Mouse (Mus musculus): ENCODE results near the gene Drosha. TPM values are rescaled to one million over a fixed set of nuclear protein-coding genes. Genes with fewer than 3 reads are reported as not detected.

The Drosha gene
- polyA plus RNA-seq, 1 experiment from 2014 or later, result 42.2 TPM

DNA sequence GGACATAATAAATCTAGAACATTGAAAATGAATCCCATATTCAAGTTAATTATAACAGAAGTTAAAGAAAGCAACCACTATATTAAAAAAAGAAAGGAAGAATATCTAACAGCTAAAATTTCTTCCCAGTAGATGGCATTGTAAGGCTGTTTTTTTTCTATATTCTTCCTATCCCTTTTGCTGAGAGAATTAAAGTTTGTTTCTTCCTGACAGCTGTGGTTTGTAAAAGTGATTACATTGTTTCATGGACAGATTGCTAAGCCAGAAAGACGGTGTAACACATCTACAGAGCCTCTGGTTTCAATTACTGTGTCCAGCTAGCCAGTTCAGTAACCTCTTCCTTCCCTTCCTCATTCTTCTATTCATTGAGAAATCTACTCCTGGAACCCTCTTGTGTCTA, 39.1 kb downstream of the Drosha start:
- no peak overlapping the region for H3K27ac ChIP-seq (ENCODE audit: low read depth)
- H3K4me3 ChIP-seq (ENCODE audit: low read depth, low read length), result no peak overlapping the region
- H3K36me3 ChIP-seq (ENCODE audit: control insufficient read depth, insufficient read depth, low read length), result peaks cover 82% of the 10 kb centered on the region
- WGBS, result 30% methylated on average over 1 of the region's 1 CpGs
- H3K9ac ChIP-seq (ENCODE audit: low read length), result no peak overlapping the region
- no peak overlapping the region for H3K4me2 ChIP-seq (ENCODE audit: low read length)
- no peaks in the 10 kb centered on the region for H3K27me3 ChIP-seq (replicated peaks; ENCODE audit: control insufficient read depth, insufficient read depth, low read length)
- H3K4me1 ChIP-seq (replicated peaks; ENCODE audit: control insufficient read depth, insufficient read depth, low read length), result peaks cover 3% of the 10 kb centered on the region
- DNase-seq (ENCODE audit: low spot score), result no peak
- H3K9me3 ChIP-seq (ENCODE audit: control insufficient read depth, low read length), result no peaks in the 10 kb centered on the region
- ATAC-seq (replicated peaks; ENCODE audit: low FRiP score, low TSS enrichment, low read depth), result no peak

DNA sequence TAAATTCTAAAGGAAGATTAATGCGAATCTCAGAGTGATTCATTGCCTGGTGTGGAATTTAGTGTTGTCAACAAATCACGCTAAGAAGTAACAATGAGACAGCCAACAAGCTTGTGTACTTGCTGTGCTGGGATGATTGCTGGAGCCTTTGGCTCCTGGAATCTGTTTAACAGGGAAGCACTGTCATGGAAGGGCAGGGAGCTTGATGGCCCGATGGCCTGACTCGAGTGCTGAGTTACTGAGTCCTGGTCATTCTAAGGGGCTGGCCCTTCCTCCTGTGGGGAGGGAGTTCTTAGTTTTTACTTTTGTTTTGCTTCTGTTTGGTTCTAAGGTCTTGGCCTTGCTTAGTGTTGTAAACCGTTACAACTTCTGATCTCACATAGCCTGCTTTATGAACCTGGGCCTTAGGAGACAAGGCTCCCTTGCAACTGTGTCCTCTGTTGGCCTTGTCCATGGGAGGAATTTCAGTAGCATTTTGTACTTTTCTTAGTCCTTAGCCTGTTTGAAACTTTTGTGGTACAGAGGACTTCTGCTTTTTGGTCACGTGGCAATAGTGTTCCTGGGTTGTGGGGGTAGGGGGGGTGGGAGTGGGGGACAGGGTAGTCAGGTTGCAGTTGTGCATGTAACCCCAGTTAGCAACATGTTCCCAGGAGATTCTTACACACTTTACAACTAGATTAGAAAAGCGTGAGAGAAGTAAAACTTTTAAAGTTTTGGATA, 41.1 kb downstream of the Drosha start:
- Histone ChIP-seq H3K4me1 (replicated peaks; ENCODE audit: control insufficient read depth, insufficient read depth, low read length) (peaks cover 3% of the 10 kb centered on the region), H3K4me2 (ENCODE audit: low read length) (no peak overlapping the region), H3K9ac (ENCODE audit: low read length) (no peak overlapping the region), H3K27ac (ENCODE audit: low read depth) (no peak overlapping the region), H3K9me3 (ENCODE audit: control insufficient read depth, low read length) (no peaks in the 10 kb centered on the region), H3K27me3 (replicated peaks; ENCODE audit: control insufficient read depth, insufficient read depth, low read length) (no peaks in the 10 kb centered on the region), H3K4me3 (ENCODE audit: low read depth, low read length) (no peak overlapping the region), H3K36me3 (ENCODE audit: control insufficient read depth, insufficient read depth, low read length) (peaks cover 71% of the 10 kb centered on the region)
- ATAC-seq (replicated peaks; ENCODE audit: low FRiP score, low TSS enrichment, low read depth) (no peak), DNase-seq (ENCODE audit: low spot score) (no peak)
- 59% methylated on average over 7 of the region's 7 CpGs for WGBS

DNA sequence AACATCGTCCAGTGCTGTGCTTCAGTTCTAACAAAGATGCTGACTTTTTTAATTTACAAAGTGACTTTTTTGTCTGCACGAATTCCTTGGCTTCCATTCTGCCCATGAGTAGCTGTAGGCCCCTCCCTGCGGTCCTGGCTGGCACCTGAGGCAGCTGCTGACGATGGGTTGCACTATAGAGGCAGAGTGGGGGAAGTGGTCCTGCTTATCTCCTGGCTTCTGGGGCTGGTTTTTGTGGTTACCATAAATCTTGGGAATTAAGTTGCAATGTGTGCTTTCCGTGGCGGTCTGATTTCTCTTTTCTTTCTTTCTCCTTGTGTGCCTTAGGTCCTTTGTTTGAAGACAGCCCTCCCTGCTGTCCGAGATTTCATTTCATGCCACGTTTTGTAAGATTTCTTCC, 42.7 kb downstream of the Drosha start:
- Histone ChIP-seq H3K4me3 (ENCODE audit: low read depth, low read length) (no peak overlapping the region), H3K4me2 (ENCODE audit: low read length) (no peak overlapping the region), H3K27me3 (replicated peaks; ENCODE audit: control insufficient read depth, insufficient read depth, low read length) (no peaks in the 10 kb centered on the region), H3K9me3 (ENCODE audit: control insufficient read depth, low read length) (no peaks in the 10 kb centered on the region), H3K27ac (ENCODE audit: low read depth) (no peak overlapping the region), H3K36me3 (ENCODE audit: control insufficient read depth, insufficient read depth, low read length) (peaks cover 63% of the 10 kb centered on the region), H3K9ac (ENCODE audit: low read length) (no peak overlapping the region), H3K4me1 (replicated peaks; ENCODE audit: control insufficient read depth, insufficient read depth, low read length) (peaks cover 3% of the 10 kb centered on the region)
- no peak for ATAC-seq (replicated peaks; ENCODE audit: low FRiP score, low TSS enrichment, low read depth)
- DNase-seq (ENCODE audit: low spot score), result no peak
- WGBS, result 55% methylated on average over 8 of the region's 8 CpGs

DNA sequence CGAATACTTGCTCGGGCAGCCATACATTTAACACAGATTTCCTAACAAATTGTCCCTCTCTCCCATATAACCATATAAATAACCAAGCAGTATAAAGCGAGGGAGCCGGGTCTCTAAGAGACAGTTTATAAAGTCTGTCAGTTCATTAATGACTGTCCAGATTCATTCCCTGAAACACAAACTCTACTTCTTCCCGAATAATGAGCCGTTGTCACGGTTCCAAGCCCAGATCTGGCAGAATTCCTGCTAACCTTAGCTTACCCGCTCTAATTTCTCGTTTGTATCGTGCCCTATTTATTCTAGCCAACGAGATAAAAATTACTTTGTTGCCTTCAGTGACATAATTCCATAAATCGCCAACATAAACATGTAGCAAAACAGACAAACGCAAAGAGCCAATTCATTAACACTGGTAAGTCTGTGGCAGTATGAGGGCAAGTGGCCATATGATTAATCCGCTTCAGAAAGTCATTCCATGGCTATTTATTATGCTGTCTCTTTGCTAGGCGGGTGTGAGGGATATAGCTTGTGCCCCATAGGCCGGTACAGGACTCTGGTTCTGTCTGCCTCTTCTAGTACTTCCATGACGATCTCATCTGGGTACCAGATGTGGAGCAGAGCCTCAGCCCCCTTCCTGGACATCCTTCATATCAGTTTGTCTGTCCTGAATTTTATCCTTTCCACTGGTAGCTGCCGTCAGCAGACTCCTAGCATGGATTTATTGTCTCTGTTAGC, 51.0 kb downstream of the Drosha start:
- Histone ChIP-seq H3K27me3 (replicated peaks; ENCODE audit: control insufficient read depth, insufficient read depth, low read length) (no peaks in the 10 kb centered on the region), H3K4me3 (ENCODE audit: low read depth, low read length) (no peak overlapping the region), H3K9me3 (ENCODE audit: control insufficient read depth, low read length) (no peaks in the 10 kb centered on the region), H3K4me2 (ENCODE audit: low read length) (no peak overlapping the region), H3K27ac (ENCODE audit: low read depth) (no peak overlapping the region), H3K4me1 (replicated peaks; ENCODE audit: control insufficient read depth, insufficient read depth, low read length) (no peaks in the 10 kb centered on the region), H3K36me3 (ENCODE audit: control insufficient read depth, insufficient read depth, low read length) (peaks cover 51% of the 10 kb centered on the region), H3K9ac (ENCODE audit: low read length) (no peak overlapping the region)
- 69% methylated on average over 18 of the region's 18 CpGs for WGBS
- no peak for ATAC-seq (replicated peaks; ENCODE audit: low FRiP score, low TSS enrichment, low read depth)
- DNase-seq (ENCODE audit: low spot score), result no peak

DNA sequence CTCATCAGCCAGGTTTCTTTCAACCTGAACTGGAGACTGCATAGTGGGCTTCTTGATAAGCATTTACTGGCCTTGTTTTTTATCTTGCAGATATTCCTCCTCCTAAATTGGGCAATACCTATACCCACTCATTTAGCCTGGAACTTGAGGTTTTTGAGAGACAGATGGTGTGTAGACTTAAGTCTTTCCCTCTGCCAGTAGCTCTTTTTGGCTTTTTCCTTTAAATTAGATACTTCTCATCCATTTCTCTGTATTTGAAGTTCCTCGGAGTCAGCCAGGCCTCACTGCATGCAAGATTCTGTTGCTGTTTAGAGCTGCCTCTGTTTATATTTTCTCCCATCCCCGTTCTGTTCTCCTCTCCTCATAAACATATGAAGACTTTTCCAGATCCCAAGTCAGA, 51.7 kb downstream of the Drosha start:
- no peak for ATAC-seq (replicated peaks; ENCODE audit: low FRiP score, low TSS enrichment, low read depth)
- Histone ChIP-seq H3K27ac (ENCODE audit: low read depth) (no peak overlapping the region), H3K4me3 (ENCODE audit: low read depth, low read length) (no peak overlapping the region), H3K27me3 (replicated peaks; ENCODE audit: control insufficient read depth, insufficient read depth, low read length) (no peaks in the 10 kb centered on the region), H3K9ac (ENCODE audit: low read length) (no peak overlapping the region), H3K4me2 (ENCODE audit: low read length) (no peak overlapping the region), H3K9me3 (ENCODE audit: control insufficient read depth, low read length) (no peaks in the 10 kb centered on the region), H3K36me3 (ENCODE audit: control insufficient read depth, insufficient read depth, low read length) (peaks cover 49% of the 10 kb centered on the region), H3K4me1 (replicated peaks; ENCODE audit: control insufficient read depth, insufficient read depth, low read length) (no peaks in the 10 kb centered on the region)
- DNase-seq (ENCODE audit: low spot score), result no peak
- 74% methylated on average over 2 of the region's 2 CpGs for WGBS

DNA sequence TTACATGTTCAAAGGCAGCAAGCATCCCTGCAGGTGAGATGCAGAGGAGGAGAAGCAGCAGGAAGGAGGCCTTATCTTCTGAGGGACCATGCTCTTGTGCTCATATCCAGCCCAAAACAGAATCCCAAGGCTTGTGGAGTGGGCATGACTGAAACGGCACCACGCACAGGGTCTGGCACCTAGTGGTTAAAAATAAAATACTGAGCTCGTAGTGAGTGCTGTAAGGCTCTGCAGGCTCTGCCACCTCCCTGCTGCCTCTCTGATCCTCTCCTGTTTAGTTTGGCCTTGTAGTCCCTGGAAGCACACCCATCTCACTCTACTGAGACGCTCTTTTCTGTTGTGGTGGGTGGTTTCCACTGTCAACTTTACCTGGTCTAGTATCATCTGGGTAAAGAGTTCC, 52.3 kb downstream of the Drosha start:
- no peaks in the 10 kb centered on the region for H3K4me1 ChIP-seq (replicated peaks; ENCODE audit: control insufficient read depth, insufficient read depth, low read length)
- H3K4me2 ChIP-seq (ENCODE audit: low read length), result no peak overlapping the region
- no peak overlapping the region for H3K27ac ChIP-seq (ENCODE audit: low read depth)
- no peaks in the 10 kb centered on the region for H3K27me3 ChIP-seq (replicated peaks; ENCODE audit: control insufficient read depth, insufficient read depth, low read length)
- 93% methylated on average over 4 of the region's 4 CpGs for WGBS
- H3K9me3 ChIP-seq (ENCODE audit: control insufficient read depth, low read length), result no peaks in the 10 kb centered on the region
- H3K36me3 ChIP-seq (ENCODE audit: control insufficient read depth, insufficient read depth, low read length), result peaks cover 55% of the 10 kb centered on the region
- no peak overlapping the region for H3K9ac ChIP-seq (ENCODE audit: low read length)
- H3K4me3 ChIP-seq (ENCODE audit: low read depth, low read length), result no peak overlapping the region
- no peak for DNase-seq (ENCODE audit: low spot score)
- ATAC-seq (replicated peaks; ENCODE audit: low FRiP score, low TSS enrichment, low read depth), result no peak

DNA sequence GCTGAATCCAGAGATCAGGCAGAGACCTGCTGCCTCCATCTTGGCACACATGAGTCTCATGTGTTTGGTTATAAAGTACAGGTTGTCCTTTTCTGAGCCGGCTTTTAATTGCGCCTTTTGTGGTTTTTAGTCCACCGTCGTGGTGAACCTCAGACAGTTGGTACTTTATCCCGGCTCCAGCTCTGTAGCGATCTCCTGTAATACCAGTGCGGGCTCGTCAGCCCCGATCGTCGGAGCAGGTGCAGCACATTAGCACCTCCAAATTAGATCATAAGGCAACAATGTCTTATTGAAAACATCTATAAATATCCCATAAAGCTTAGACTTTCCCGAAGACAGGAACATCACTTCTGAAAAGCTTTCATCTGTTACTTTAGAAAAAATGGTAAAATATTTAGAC, 53.3 kb downstream of the Drosha start:
- H3K9ac ChIP-seq (ENCODE audit: low read length), result no peak overlapping the region
- ATAC-seq (replicated peaks; ENCODE audit: low FRiP score, low TSS enrichment, low read depth) (no peak), DNase-seq (ENCODE audit: low spot score) (no peak)
- H3K4me1 ChIP-seq (replicated peaks; ENCODE audit: control insufficient read depth, insufficient read depth, low read length), result no peaks in the 10 kb centered on the region
- peaks cover 66% of the 10 kb centered on the region for H3K36me3 ChIP-seq (ENCODE audit: control insufficient read depth, insufficient read depth, low read length)
- H3K27me3 ChIP-seq (replicated peaks; ENCODE audit: control insufficient read depth, insufficient read depth, low read length), result no peaks in the 10 kb centered on the region
- H3K4me3 ChIP-seq (ENCODE audit: low read depth, low read length), result no peak overlapping the region
- WGBS, result 92% methylated on average over 12 of the region's 12 CpGs
- H3K4me2 ChIP-seq (ENCODE audit: low read length), result no peak overlapping the region
- no peak overlapping the region for H3K27ac ChIP-seq (ENCODE audit: low read depth)
- no peaks in the 10 kb centered on the region for H3K9me3 ChIP-seq (ENCODE audit: control insufficient read depth, low read length)

DNA sequence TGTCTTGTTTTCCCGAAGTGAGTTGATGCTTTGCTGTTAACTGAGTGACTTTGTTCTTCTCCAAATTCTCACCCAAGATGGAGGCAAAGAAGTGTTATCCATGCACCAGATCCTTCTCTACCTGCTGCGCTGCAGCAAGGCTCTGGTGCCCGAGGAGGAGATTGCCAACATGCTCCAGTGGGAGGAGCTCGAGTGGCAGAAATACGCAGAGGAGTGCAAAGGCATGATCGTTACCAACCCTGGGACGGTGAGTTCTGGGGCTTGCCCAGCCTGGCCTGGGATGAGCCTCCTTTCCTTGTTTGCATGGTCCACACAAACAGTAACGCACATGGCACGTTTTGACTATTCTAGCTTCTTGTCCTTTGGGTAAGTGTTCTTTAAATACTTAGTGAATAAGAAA, 54.0 kb downstream of the Drosha start:
- H3K4me1 ChIP-seq (replicated peaks; ENCODE audit: control insufficient read depth, insufficient read depth, low read length), result no peaks in the 10 kb centered on the region
- ATAC-seq (replicated peaks; ENCODE audit: low FRiP score, low TSS enrichment, low read depth), result no peak
- H3K4me3 ChIP-seq (ENCODE audit: low read depth, low read length), result no peak overlapping the region
- WGBS, result 91% methylated on average over 9 of the region's 9 CpGs
- no peak overlapping the region for H3K27ac ChIP-seq (ENCODE audit: low read depth)
- H3K27me3 ChIP-seq (replicated peaks; ENCODE audit: control insufficient read depth, insufficient read depth, low read length), result no peaks in the 10 kb centered on the region
- DNase-seq (ENCODE audit: low spot score), result no peak
- no peak overlapping the region for H3K9ac ChIP-seq (ENCODE audit: low read length)
- H3K4me2 ChIP-seq (ENCODE audit: low read length), result no peak overlapping the region
- peaks cover 72% of the 10 kb centered on the region for H3K36me3 ChIP-seq (ENCODE audit: control insufficient read depth, insufficient read depth, low read length)
- no peaks in the 10 kb centered on the region for H3K9me3 ChIP-seq (ENCODE audit: control insufficient read depth, low read length)

DNA sequence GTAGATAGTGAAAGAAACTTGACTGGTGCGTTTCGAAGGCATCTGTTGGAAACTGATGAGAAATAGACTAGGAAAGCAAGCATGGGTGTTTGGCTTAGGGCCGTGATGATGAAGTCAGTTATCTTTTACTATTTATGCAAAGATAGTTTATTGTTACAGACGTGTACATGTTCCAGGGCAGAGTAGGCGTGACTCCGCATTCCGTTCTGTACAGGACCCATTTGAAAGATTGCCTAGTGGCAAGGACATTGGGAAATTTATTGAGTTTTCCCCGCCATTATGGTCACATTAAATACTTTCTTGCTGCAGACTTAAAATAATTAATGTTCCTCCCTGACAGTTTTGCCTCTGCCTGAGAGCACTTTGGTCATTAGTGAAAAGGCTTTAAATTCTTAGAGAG, 55.3 kb downstream of the Drosha start:
- H3K36me3 ChIP-seq (ENCODE audit: control insufficient read depth, insufficient read depth, low read length), result peaks cover 74% of the 10 kb centered on the region
- H3K4me3 ChIP-seq (ENCODE audit: low read depth, low read length), result no peak overlapping the region
- H3K9ac ChIP-seq (ENCODE audit: low read length), result no peak overlapping the region
- H3K4me1 ChIP-seq (replicated peaks; ENCODE audit: control insufficient read depth, insufficient read depth, low read length), result no peaks in the 10 kb centered on the region
- DNase-seq (ENCODE audit: low spot score), result no peak
- H3K27me3 ChIP-seq (replicated peaks; ENCODE audit: control insufficient read depth, insufficient read depth, low read length), result no peaks in the 10 kb centered on the region
- H3K27ac ChIP-seq (ENCODE audit: low read depth), result no peak overlapping the region
- no peak overlapping the region for H3K4me2 ChIP-seq (ENCODE audit: low read length)
- 79% methylated on average over 8 of the region's 8 CpGs for WGBS
- H3K9me3 ChIP-seq (ENCODE audit: control insufficient read depth, low read length), result no peaks in the 10 kb centered on the region
- no peak for ATAC-seq (replicated peaks; ENCODE audit: low FRiP score, low TSS enrichment, low read depth)

Measured in intestine, embryonic 14.5 days (tissue).